Mouse (Mus musculus): Measurements from ENCODE around the gene Gm20388. TPM values are rescaled to one million over a fixed set of nuclear protein-coding genes. Genes with fewer than 3 reads are reported as not detected.

Gm20388 gene
- polyA plus RNA-seq, 1 experiment from 2014 or later, result 2.5 TPM

DNA sequence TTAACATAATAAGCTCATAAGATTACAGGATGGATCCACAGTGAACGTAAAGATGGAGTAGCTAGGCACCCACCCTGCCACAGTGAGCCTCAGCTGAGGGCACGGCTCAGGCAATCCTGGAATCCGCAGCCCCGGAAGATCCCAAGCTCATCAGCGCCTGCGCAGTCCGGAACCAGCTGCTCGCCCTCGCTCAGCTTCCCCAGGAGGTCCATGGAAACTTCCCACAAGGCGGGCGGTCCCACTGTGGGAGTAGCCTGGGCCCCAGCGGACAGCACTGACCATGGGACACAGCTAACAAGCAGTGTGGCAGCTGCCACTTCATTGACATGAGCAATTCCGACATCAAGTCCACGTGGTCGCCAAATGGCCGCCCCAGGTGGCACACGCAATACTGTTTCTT is 1544.1 kb downstream of the Gm20388 start:
- 0 out of 2 replicates have a peak, but pooled peaks cover 23% of the 10 kb centered on the region for H3K27me3 ChIP-seq (ENCODE audit: low read depth, poor library complexity, severe bottlenecking)
- H3K36me3 ChIP-seq, result no peaks in the 10 kb centered on the region
- no peak for DNase-seq (ENCODE audit: low spot score)
- peaks cover 42% of the 10 kb centered on the region for H3K4me1 ChIP-seq
- H3K4me3 ChIP-seq, result no peak overlapping the region
- WGBS, result 93% methylated on average over 17 of the region's 17 CpGs
- H3K27ac ChIP-seq, result peak overlapping the region; percentile 28; the same call in 1 of the 2 replicates
- no peaks in the 10 kb centered on the region for H3K9me3 ChIP-seq (replicated peaks)

DNA sequence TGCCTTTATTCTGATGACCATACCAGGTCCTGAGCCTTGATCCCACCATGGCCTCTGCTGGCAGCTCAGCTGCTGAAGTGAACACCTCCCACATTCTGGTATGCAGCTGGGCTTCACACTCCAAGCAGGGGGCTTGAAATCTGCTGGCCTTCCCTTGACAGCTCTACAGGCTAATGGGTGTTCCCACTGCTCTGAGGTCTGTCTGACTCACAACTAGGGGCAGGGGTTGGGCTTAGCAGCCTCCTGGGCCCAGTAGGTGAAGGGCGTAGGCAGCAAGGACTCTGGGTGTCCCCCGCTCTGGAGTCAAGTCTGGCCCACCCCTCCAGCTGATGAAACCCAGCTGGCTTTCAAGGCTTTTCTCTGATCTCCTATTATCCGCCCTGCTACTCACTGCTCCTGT is 1550.6 kb downstream of the Gm20388 start:
- Histone ChIP-seq H3K4me3 (no peak overlapping the region), H3K27ac (no peak overlapping the region), H3K4me1 (peaks cover 38% of the 10 kb centered on the region), H3K27me3 (ENCODE audit: low read depth, poor library complexity, severe bottlenecking) (peaks cover 6% of the 10 kb centered on the region; the same call in 1 of the 2 replicates), H3K36me3 (no peaks in the 10 kb centered on the region), H3K9me3 (replicated peaks) (no peaks in the 10 kb centered on the region)
- no peak for DNase-seq (ENCODE audit: low spot score)
- WGBS, result 43% methylated on average over 3 of the region's 3 CpGs

DNA sequence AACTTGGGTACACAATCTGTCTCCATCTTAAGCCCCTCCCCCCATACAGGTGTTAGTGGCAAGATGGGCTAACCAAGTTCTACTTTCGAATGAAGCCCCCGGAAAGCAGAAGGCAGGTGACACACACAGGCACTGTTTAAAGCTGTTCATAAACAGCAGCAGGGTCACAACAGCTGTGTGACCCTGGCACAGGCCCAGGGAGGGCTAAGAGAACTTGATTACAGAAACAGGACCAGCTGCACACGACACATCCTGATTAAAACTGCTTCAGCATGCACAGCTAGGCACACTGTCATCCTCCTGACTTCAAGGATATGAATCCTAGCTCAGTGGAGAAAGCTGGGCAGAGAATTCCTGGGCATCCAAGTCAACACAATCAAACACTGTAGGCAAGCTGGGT is 1551.5 kb downstream of the Gm20388 start:
- Histone ChIP-seq H3K4me3 (no peak overlapping the region), H3K4me1 (peaks cover 40% of the 10 kb centered on the region), H3K9me3 (replicated peaks) (no peaks in the 10 kb centered on the region), H3K36me3 (no peaks in the 10 kb centered on the region), H3K27ac (no peak overlapping the region), H3K27me3 (ENCODE audit: low read depth, poor library complexity, severe bottlenecking) (peaks cover 6% of the 10 kb centered on the region; the same call in 1 of the 2 replicates)
- WGBS, result 81% methylated on average over 3 of the region's 3 CpGs
- no peak for DNase-seq (ENCODE audit: low spot score)

DNA sequence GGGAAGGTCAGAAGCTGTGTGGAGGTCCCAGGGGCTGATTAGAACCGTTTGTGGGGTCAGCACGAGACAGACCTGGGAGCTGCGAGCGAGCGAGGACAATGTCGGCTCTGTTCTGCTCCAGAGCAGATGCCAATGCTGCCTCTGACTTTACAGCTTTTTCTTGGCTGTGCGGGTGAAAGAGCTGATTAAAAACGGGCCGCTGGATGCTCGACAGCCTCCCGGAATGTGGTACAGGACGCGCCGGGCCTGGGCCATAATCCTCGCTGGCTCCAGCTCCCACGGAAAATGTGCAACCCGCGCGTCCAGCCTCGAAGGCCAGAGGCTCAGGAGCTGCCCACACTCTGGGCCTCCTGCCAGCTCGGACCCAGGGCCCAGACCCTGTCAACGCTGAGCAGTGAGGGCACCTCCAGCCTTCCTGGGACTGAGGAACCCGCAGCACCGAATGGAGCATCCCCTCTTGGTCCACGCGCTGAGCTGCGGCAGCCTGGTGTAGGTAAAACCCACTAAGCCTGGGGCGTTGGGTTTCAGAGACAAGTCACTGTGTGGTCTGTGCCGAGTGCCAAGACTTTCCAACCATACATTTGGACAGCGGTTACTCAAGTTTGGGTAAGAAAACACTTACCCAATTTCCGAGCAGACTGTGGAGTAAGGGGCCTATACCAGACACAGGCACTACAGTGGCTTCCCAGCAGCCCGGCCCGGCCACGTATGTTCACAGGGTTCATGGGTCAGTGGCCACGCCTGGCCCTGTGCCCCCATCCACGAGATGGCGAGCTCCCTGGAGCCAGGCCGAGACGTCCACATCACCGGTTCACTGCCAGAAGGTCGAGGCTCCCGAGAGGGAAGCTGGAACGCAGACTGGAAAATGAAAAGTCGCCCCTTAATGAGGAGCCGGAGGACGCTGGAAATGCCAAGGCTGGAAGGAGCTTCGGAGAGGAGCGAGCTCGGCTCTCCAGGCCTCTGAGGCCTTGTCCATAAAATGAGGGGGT is 1557.7 kb downstream of the Gm20388 start:
- Histone ChIP-seq H3K27ac (peak overlapping the region; percentile 87), H3K4me3 (no peak overlapping the region), H3K36me3 (no peaks in the 10 kb centered on the region), H3K9me3 (replicated peaks) (no peaks in the 10 kb centered on the region), H3K27me3 (ENCODE audit: low read depth, poor library complexity, severe bottlenecking) (no peaks in the 10 kb centered on the region), H3K4me1 (peaks cover 37% of the 10 kb centered on the region)
- no peak for DNase-seq (ENCODE audit: low spot score)
- WGBS, result 80% methylated on average over 49 of the region's 49 CpGs

DNA sequence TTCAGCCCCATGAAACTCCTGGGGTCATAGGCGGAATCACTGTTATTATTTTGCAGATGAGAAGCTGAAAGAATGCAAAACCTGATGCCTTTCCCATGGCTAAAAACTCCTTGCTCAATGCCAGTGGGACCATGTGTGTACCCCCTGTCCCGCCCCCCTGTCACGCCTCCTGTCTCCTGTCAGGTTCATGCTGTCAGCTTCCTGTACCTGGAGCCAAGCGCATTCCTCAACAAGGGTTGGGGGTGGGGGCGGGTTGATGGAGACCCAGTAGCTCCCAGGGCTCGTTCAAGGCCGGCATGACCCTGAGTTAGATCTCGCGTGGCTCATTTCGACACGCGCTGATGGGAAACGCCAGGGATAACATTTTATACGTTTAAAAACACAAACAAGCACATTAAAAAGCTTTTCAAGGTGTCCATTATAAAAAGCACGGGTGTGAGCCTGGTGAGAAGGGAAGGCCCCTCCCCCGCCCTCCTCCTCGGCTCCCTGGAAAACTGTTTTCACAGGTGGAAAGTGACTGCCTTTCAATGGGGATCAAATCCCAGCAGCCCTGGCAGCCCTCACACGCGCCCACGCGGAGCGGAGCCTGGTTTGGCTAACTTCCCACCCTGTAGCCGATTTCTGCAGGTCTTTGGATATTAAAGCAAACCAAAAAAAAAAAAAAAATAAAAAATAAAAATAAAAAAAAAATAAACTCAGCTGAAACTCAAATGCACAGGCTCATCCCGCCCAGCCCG is 1563.7 kb downstream of the Gm20388 start:
- no peak for DNase-seq (ENCODE audit: low spot score)
- H3K4me3 ChIP-seq, result peak overlapping the region; percentile 37
- H3K4me1 ChIP-seq, result peaks cover 45% of the 10 kb centered on the region
- H3K36me3 ChIP-seq, result no peaks in the 10 kb centered on the region
- no peaks in the 10 kb centered on the region for H3K9me3 ChIP-seq (replicated peaks)
- peaks cover 43% of the 10 kb centered on the region for H3K27me3 ChIP-seq (ENCODE audit: low read depth, poor library complexity, severe bottlenecking)
- peak overlapping the region; percentile 36; the same call in 1 of the 2 replicates for H3K27ac ChIP-seq
- WGBS, result 11% methylated on average over 25 of the region's 25 CpGs

DNA sequence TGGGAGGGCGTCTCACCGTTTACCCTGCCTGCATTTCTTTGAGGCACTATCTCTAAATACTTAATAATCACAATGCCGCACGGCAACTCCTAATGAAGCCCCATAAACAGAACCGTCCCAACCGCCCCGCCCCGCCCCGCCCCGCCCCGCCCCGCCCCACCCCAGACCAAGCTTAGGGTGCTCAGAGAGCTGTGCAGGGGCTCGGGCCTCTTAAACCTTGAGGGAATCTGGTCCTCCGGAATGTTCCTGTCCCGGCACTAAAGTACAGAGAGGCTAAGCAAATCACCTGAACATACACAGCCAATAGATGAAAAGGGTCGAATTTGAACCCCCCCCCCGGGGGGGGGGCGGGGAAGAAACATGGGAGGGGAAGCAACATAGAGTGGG is 1564.2 kb downstream of the Gm20388 start:
- 2% methylated on average over 18 of the region's 18 CpGs for WGBS

DNA sequence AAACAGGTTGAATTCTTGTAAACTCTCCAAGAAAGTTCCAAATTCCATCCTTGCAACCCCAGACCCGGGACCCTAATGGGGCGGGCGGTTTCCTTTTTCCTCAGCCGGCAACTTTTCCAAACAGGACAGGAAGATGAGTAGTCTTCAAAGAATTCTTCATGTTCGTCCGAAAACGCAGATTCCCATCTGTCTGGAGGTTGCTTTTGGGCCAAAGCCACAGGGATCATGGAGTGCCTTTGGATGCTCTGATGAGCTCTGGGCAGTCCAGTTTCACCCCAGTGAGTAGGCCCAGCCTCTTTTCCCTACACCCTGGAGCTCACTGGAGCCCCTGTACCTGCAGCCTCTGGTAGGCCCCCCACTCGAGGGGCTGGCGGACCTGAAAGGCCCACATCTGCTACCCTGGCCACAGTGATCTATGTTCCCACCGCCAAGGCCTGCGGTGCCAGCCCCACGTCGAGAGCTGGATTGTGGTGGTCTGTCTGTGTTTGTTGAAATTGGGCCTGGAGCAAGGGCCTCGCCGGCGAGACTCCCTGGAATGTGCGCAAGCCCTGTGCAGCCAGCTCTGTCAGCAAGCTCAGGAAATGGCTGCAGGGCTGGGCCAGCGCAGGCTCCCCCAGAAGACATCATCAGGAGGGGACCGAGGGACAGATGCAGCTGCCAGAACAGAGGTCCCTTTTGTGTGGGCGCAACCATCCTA is 1567.4 kb downstream of the Gm20388 start:
- H3K4me1 ChIP-seq, result peaks cover 44% of the 10 kb centered on the region
- WGBS, result 75% methylated on average over 20 of the region's 20 CpGs
- no peak for DNase-seq (ENCODE audit: low spot score)
- H3K27ac ChIP-seq, result peak overlapping the region; percentile 75; the same call in 1 of the 2 replicates
- peaks cover 57% of the 10 kb centered on the region for H3K27me3 ChIP-seq (ENCODE audit: low read depth, poor library complexity, severe bottlenecking)
- no peak overlapping the region for H3K4me3 ChIP-seq
- no peaks in the 10 kb centered on the region for H3K36me3 ChIP-seq
- no peaks in the 10 kb centered on the region for H3K9me3 ChIP-seq (replicated peaks)

More for the DNA sequence above, 1564.2 kb downstream of the Gm20388 start:
- no peak overlapping the region for H3K27ac ChIP-seq
- H3K27me3 ChIP-seq (ENCODE audit: low read depth, poor library complexity, severe bottlenecking), result peaks cover 48% of the 10 kb centered on the region
- DNase-seq (ENCODE audit: low spot score), result no peak
- peak overlapping the region; percentile 37 for H3K4me3 ChIP-seq
- H3K9me3 ChIP-seq (replicated peaks), result no peaks in the 10 kb centered on the region
- H3K36me3 ChIP-seq, result no peaks in the 10 kb centered on the region
- H3K4me1 ChIP-seq, result peaks cover 44% of the 10 kb centered on the region

DNA sequence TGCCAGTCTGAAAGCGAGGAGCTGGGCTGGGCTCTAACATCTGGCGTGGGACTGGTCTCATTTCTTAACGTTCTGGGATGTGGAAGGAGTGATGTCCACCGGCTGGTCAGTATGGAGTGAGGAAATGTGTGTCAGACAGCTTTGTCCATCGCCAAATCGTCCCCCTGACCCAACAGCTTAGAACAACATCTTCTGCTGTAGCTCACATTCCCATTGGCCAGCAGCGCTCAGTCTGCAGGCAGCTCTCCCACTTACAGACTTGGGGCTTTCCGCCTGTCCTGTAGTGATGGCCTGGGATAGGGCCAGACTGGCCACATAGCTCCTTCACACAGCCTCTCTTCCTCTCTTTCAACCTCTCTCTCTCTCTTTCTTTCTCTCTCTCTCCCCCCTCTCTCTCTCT is 1568.5 kb downstream of the Gm20388 start:
- Histone ChIP-seq H3K27ac (peak overlapping the region; percentile 75; the same call in 1 of the 2 replicates), H3K4me1 (peaks cover 52% of the 10 kb centered on the region), H3K36me3 (no peaks in the 10 kb centered on the region), H3K9me3 (replicated peaks) (no peaks in the 10 kb centered on the region), H3K4me3 (no peak overlapping the region), H3K27me3 (ENCODE audit: low read depth, poor library complexity, severe bottlenecking) (peaks cover 51% of the 10 kb centered on the region)
- WGBS, result 82% methylated on average over 8 of the region's 8 CpGs
- DNase-seq (ENCODE audit: low spot score), result no peak

DNA sequence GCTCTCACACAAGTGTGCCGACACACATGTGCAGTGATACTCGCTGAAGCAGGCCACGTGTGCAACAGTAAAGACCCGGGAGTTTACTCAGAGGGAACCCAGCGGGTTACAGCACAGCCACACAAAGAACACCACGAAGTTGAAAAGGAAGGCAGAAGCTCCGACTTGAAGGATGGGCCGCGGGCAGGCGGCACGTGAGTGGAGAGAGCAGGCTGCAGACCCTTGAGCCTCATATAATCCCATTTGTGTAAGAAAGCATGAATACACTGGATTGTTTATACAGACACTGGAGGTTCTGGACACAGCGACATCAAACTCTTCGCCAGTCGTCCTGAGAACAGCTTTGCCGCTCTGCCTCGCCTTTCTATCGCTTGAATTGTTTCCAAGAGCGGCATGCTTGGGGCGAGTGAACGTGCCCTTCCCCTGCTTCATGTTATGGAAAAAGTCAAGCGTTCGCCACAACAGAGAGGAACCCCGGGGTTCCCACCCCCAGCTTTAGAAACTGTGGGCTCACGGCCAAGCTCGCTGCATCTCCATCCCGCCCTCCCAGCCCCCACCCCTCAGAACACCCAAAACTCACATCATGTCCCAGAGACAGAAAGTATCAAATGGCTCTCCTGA is 1569.9 kb downstream of the Gm20388 start:
- Histone ChIP-seq H3K36me3 (no peaks in the 10 kb centered on the region), H3K4me3 (no peak overlapping the region), H3K27me3 (ENCODE audit: low read depth, poor library complexity, severe bottlenecking) (peaks cover 39% of the 10 kb centered on the region), H3K27ac (peak overlapping the region; percentile 75), H3K9me3 (replicated peaks) (no peaks in the 10 kb centered on the region), H3K4me1 (peaks cover 50% of the 10 kb centered on the region)
- no peak for DNase-seq (ENCODE audit: low spot score)
- WGBS, result 83% methylated on average over 26 of the region's 26 CpGs

DNA sequence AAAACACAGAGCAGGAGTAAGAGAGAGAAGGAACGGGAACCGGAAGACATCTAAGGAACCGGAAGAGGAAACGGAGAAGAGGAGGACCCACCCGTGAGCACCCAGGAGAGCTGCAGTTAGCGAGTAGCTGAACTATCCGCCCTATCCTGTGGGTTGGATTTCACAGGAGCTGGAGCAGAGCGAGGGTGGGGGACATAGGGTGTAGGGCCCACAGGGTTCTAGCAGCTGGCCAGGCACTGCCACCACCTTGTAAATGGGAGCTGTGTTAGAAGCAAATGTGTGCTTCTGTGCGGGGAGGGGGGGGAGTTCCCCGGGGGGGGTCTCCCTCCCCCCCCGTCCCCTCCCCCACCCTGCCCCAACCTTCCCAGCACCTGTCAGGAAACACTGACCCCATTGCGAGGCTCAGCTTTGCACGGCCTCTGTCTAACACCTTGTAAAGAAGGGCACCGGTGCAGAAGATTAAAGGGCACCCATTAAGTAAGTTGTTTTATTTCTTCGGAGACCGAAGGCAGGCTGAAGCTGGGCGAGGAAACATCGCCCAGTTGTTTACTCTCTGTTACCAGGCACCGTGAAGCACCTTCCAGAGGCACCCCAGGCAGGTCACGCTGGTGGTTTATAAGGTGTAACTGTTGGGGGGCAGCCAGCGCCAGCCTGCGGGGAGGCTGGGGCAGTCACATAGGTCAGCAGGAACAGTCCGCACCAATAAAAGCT is 1573.6 kb downstream of the Gm20388 start:
- no peaks in the 10 kb centered on the region for H3K9me3 ChIP-seq (replicated peaks)
- peak overlapping the region; percentile 71; the same call in 1 of the 2 replicates for H3K27ac ChIP-seq
- WGBS, result 44% methylated on average over 23 of the region's 23 CpGs
- no peak overlapping the region; the same call in 1 of the 2 replicates for H3K4me3 ChIP-seq
- no peak for DNase-seq (ENCODE audit: low spot score)
- peaks cover 15% of the 10 kb centered on the region for H3K27me3 ChIP-seq (ENCODE audit: low read depth, poor library complexity, severe bottlenecking)
- peaks cover 38% of the 10 kb centered on the region for H3K4me1 ChIP-seq
- no peaks in the 10 kb centered on the region for H3K36me3 ChIP-seq

DNA sequence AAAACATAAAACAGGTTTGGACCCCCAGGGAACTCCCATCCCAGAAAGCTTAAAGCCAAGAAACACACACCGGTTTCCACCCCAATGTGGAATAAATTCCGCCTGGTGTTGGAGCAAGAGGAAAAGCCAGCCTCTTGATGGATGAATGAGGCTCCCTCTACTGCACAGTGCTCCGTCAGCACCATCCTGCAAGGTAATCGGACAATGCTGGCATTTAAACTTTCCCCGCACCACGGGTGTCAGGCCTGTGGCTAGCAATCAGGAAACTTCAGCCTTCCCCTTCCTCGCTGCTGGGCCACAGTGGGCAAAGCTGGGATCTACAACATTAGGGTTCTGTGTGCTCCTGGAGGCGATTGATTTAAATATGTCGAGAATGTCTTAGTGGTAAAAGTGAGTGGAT is 1581.0 kb downstream of the Gm20388 start:
- Histone ChIP-seq H3K27me3 (ENCODE audit: low read depth, poor library complexity, severe bottlenecking) (peaks cover 3% of the 10 kb centered on the region; the same call in 1 of the 2 replicates), H3K9me3 (replicated peaks) (no peaks in the 10 kb centered on the region), H3K4me1 (peaks cover 30% of the 10 kb centered on the region), H3K4me3 (no peak overlapping the region), H3K27ac (peak overlapping the region; percentile 31; the same call in 1 of the 2 replicates), H3K36me3 (no peaks in the 10 kb centered on the region)
- DNase-seq (ENCODE audit: low spot score), result no peak
- WGBS, result 65% methylated on average over 9 of the region's 9 CpGs
